ENCODE assay signal across 14 mouse cellular contexts in genomic region chr3:135918566-135919180, GRCm38 (mm10).
A peak's percentile ranks its signal among the peaks of the same experiment; 100 is the strongest.
DNase-seq lines count a peak whose midpoint lies in the region; ATAC-seq lines count a peak whose summit lies in the region.
"Had no signal": no experiment of that assay in that cellular context is flagged by ENCODE, and none has a peak within 500 bp of the region (broad histone marks: within the 10 kb centered on the region; RNA-seq: fewer than 3 reads in every experiment).

No protein-coding gene starts in this region.

- intact Hi-C loops in left cerebral cortex, postnatal 36 days (cut with DNase I) = no loop called here

- H3K4me3 ChIP-seq in forebrain, embryonic 16.5 days (replicated peaks; ENCODE audit: low read length) = no peak overlapping the region
- no peak overlapping the region for H3K4me3 ChIP-seq in midbrain, embryonic 12.5 days
- H3K4me3 ChIP-seq: gastrocnemius, adult 2 months had no signal

- H3K4me2 ChIP-seq in forebrain, embryonic 16.5 days (ENCODE audit: low read length) = no peak overlapping the region
- H3K4me2 ChIP-seq in midbrain, embryonic 12.5 days (replicated peaks) = no peak overlapping the region
- H3K4me2 ChIP-seq: lung, embryonic 14.5 days had no signal

- H3K27me3 ChIP-seq in forebrain, embryonic 16.5 days (replicated peaks; ENCODE audit: control insufficient read depth, insufficient read depth, low read length) = no peaks in the 10 kb centered on the region
- no peaks in the 10 kb centered on the region for H3K27me3 ChIP-seq in midbrain, embryonic 12.5 days

- ATAC-seq in forebrain, embryonic 16.5 days = peak; percentile 87
- ATAC-seq in midbrain, embryonic 12.5 days (ENCODE audit: low FRiP score, low read depth) = peak; percentile 65
- ATAC-seq: CD4-positive, CD25-positive, alpha-beta regulatory T cell, adult 4 months had no signal

- DNase-seq in left cerebral cortex, adult 9 months (ENCODE audit: low spot score in 2 of 2) = peak; percentile 7 to 8
- no peak for DNase-seq in left cerebral cortex, postnatal 36 days (ENCODE audit: low spot score in 2 of 2)
- DNase-seq in telencephalon, adult 2 months (ENCODE audit: low read depth, low spot score) = peak; percentile 32
- no peak for DNase-seq in cerebellum, postnatal 4 days (ENCODE audit: low spot score in 2 of 2)
- no peak for DNase-seq in kidney, adult 18-20 months
- DNase-seq: adrenal gland, adult 2 months; cerebellum, adult 9-11 months; gastrocnemius, adult 2 months; heart, adult 11 months; lung, embryonic 14.5 days had no signal

- H3K36me3 ChIP-seq in forebrain, embryonic 16.5 days (ENCODE audit: control insufficient read depth, insufficient read depth) = no peaks in the 10 kb centered on the region
- H3K36me3 ChIP-seq in midbrain, embryonic 12.5 days = no peaks in the 10 kb centered on the region

- H3K27ac ChIP-seq in forebrain, embryonic 16.5 days (ENCODE audit: low read length) = peak overlapping the region; percentile 33; the same call in 1 of the 2 replicates
- H3K27ac ChIP-seq in midbrain, embryonic 12.5 days (replicated peaks) = no peak overlapping the region
- H3K27ac ChIP-seq: gastrocnemius, adult 2 months; macrophage had no signal

- H3K4me1 ChIP-seq in forebrain, embryonic 16.5 days (replicated peaks; ENCODE audit: control insufficient read depth, insufficient read depth, low read length) = peaks cover 5% of the 10 kb centered on the region; the same call in 1 of the 2 replicates
- H3K4me1 ChIP-seq in midbrain, embryonic 12.5 days = peaks cover 7% of the 10 kb centered on the region

- H3K9me3 ChIP-seq in forebrain, embryonic 16.5 days (ENCODE audit: control insufficient read depth, low read length) = no peaks in the 10 kb centered on the region
- H3K9me3 ChIP-seq in midbrain, embryonic 12.5 days = no peaks in the 10 kb centered on the region

- H3K9ac ChIP-seq in forebrain, embryonic 16.5 days (replicated peaks; ENCODE audit: low read depth, low read length) = no peak overlapping the region
- no peak overlapping the region for H3K9ac ChIP-seq in midbrain, embryonic 12.5 days (replicated peaks)
- H3K9ac ChIP-seq: lung, embryonic 14.5 days had no signal

- 30% methylated on average over 5 of the region's 5 CpGs for WGBS in forebrain, embryonic 16.5 days
- 44% methylated on average over 5 of the region's 5 CpGs for WGBS in midbrain, embryonic 12.5 days

Comparison
In these comparisons a context has a peak if more than half of its experiments do, and no peak if none do; other contexts are left out.
1. DNase-seq: peak in left cerebral cortex, adult 9 months (2 of 2) and telencephalon, adult 2 months (single experiment); none in left cerebral cortex, postnatal 36 days (0 of 2), cerebellum, postnatal 4 days (0 of 2) and kidney, adult 18-20 months (single experiment).